Mouse (Mus musculus): ENCODE data around the gene Tmod4.

Gene Tmod4

GRCm38 (mm10) chr3:95171105-95171504 lies 46.8 kb downstream of the Tmod4 start:
- intact Hi-C loops (cut with DNase I): no loop called here

- intact Hi-C loops (cut with DNase I): no loop called here
Measured at GRCm38 (mm10) chr3:95172526-95173255, 48.4 kb downstream of the Tmod4 start.

DNA sequence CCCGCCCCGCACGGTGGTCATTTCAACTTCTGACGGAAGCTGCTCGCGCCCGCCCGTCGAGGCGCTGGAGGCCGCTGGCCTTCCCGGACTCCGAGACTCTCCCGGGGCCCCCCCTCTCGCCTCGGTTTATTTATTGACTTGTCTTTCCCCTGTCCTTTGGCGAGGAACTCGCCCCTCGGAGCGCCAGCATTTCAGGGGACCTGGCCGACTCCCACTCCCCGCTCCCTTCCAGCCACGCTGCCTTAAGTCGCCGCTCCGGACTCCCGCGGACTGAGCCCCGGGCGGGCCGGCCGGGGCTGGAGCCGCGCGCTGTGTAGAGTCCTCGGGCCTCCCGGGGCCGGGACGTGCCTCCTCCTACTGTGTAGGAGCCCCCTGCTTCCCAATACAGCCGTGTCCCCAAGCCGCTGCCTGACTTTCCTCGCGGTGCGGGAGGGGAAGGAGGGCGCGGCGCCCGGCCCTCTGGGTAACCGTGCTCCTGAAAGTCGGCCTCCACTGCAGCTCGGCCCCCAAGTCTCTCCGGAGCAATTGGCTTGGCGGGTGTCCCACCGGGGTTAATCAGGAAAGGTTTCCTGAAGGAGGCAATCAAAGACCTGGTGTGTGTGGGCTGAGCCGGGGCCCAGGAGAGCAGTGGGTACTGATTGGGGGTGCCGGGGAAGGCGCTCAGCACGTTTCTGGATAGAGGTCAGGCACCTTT lies 49.1 kb downstream of the Tmod4 start:
- intact Hi-C loops (cut with DNase I): no loop called here

DNA sequence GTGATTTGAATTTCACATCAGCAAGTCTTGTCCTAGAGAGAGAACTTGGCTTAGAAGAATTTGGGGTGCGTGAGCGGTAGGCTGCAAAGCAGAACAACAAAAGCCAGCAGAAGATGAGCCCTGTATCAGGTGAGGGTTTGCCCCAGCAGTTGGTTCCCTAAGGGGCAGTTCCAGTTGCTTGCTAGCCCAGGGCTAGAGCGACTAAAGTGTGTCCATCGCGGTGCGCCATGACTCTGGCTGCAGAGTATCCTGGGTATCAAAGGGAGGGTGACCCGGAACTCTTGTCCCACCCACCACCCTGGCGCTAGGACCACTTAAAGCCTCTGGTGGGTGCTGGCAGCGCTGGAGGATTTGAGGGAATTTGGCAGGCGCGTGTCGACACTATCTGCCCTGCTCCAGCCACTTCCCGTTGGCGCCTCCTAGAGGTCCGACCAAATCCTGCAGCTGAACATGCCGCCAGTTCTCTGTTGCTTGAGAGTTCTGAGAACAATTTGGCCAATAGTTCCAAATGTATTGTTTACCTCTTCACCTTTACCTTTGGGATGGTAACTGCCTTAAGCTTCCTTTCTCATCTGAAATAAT lies 49.8 kb downstream of the Tmod4 start:
- intact Hi-C loops (cut with DNase I): no loop called here

DNA sequence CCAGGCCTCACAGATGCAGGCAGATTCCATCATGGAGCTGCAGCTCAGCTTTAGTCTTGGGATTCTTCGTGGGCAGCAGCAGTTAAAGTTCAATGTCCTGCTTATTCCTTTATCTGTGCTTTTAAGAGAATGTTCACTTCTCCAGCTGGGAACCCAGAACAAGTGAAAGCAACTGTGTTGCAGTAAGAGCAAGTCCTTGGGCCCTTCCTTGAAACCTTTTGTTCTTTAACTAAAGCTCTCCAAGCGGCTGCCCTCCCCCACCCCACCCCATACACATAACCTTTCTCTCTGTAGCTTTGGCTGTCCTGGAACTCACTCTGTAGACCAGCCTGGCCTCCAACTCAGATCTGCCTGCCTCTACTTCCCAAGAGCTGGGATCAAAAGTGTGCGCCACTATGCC lies 52.2 kb downstream of the Tmod4 start:
- intact Hi-C loops (cut with DNase I): loop anchor here (5.0 kb wide), 1 partner anchor 34 kb away; the partner anchor contains the start of gene Tnfaip8l2

- intact Hi-C loops (cut with DNase I): loop anchor here (5.0 kb wide), 1 partner anchor 35 kb away; the partner anchor contains the start of gene Tnfaip8l2
Measured at GRCm38 (mm10) chr3:95177583-95177982, 53.3 kb downstream of the Tmod4 start.

Small RNA genes within 50 kb of the gene (microRNA-seq; reads per million reads assigned to microRNA genes)
- gene Mir8099-1: 0 reads per million in 2 experiments
